Mouse (Mus musculus) ovary, adult 2 months (tissue): ENCODE measurements around the gene Lbhd1. TPM values are rescaled to one million over a fixed set of nuclear protein-coding genes. Genes with fewer than 3 reads are reported as not detected.

Experiments used
- polyA plus RNA-seq: library from polyadenylated mRNA; depleted of rRNA; stranded (reverse); fragments of >200 nt; gene quantifications from 2 replicates; pipeline ENCODE4 v1.2.3, GENCODE M21; 2012; rRNA removed

The Lbhd1 gene
- polyA plus RNA-seq, 1 experiment, result 1.2 TPM

Other genes with a start within 250 kb of the Lbhd1 start
- 0.27 and 0.39 TPM in 2 replicates for gene Chrm1, start 219.9 kb upstream of the Lbhd1 start, polyA plus RNA-seq
- 264 and 289 TPM in 2 replicates for gene Slc3a2, start 160.4 kb upstream of the Lbhd1 start, polyA plus RNA-seq
- gene Wdr74, start 147.9 kb upstream of the Lbhd1 start, polyA plus RNA-seq, result 39.6 and 45.2 TPM in 2 replicates
- not detected in 2 replicates for gene 1700092M07Rik, start 143.0 kb upstream of the Lbhd1 start, polyA plus RNA-seq
- gene Stx5a, start 142.3 kb upstream of the Lbhd1 start, polyA plus RNA-seq, result 114 and 132 TPM in 2 replicates
- 61.6 and 71.3 TPM in 2 replicates for gene Nxf1, start 126.7 kb upstream of the Lbhd1 start, polyA plus RNA-seq
- gene Tmem223, start 112.7 kb upstream of the Lbhd1 start, polyA plus RNA-seq, result 276 and 327 TPM in 2 replicates
- gene Tmem179b, start 109.3 kb upstream of the Lbhd1 start, polyA plus RNA-seq, result 127 and 136 TPM in 2 replicates
- 26.9 and 28.3 TPM in 2 replicates for gene Taf6l, start 97.3 kb upstream of the Lbhd1 start, polyA plus RNA-seq
- 24.6 and 45.5 TPM in 2 replicates for gene Polr2g, start 85.2 kb upstream of the Lbhd1 start, polyA plus RNA-seq
- gene Zbtb3, start 81.2 kb upstream of the Lbhd1 start, polyA plus RNA-seq, result 3.0 and 3.2 TPM in 2 replicates
- 12.5 and 19.6 TPM in 2 replicates for gene Ttc9c, start 64.4 kb upstream of the Lbhd1 start, polyA plus RNA-seq
- 16.0 and 24.5 TPM in 2 replicates for gene Hnrnpul2, start 63.7 kb upstream of the Lbhd1 start, polyA plus RNA-seq
- 0.68 TPM in 1 of 2 replicates, not detected in the other for gene AC129217.1, start 54.0 kb upstream of the Lbhd1 start, polyA plus RNA-seq
- gene Bscl2, start 46.3 kb upstream of the Lbhd1 start, polyA plus RNA-seq, result 183 and 186 TPM in 2 replicates
- gene Gng3, start 44.5 kb upstream of the Lbhd1 start, polyA plus RNA-seq, result 1.5 and 1.9 TPM in 2 replicates
- 3.2 and 4.4 TPM in 2 replicates for gene Lrrn4cl, start 33.0 kb upstream of the Lbhd1 start, polyA plus RNA-seq
- gene Ubxn1, start 12.2 kb upstream of the Lbhd1 start, polyA plus RNA-seq, result 115 and 129 TPM in 2 replicates
- gene Uqcc3, start 2.8 kb upstream of the Lbhd1 start, polyA plus RNA-seq, result 22.7 and 33.5 TPM in 2 replicates
- gene Gm49403, start 198 bp downstream of the Lbhd1 start, polyA plus RNA-seq, result not detected in 2 replicates
- gene 1810009A15Rik, start 5.1 kb downstream of the Lbhd1 start, polyA plus RNA-seq, result 19.1 and 24.3 TPM in 2 replicates
- not detected in 2 replicates for gene Gm49416, start 5.2 kb downstream of the Lbhd1 start, polyA plus RNA-seq
- gene Ints5, start 9.3 kb downstream of the Lbhd1 start, polyA plus RNA-seq, result 37.5 and 40.2 TPM in 2 replicates
- gene Ganab, start 14.3 kb downstream of the Lbhd1 start, polyA plus RNA-seq, result 135 and 159 TPM in 2 replicates
- gene B3gat3, start 36.6 kb downstream of the Lbhd1 start, polyA plus RNA-seq, result 118 and 124 TPM in 2 replicates
- 23.4 and 23.7 TPM in 2 replicates for gene Rom1, start 45.6 kb downstream of the Lbhd1 start, polyA plus RNA-seq
- 73.5 and 83.4 TPM in 2 replicates for gene Eml3, start 45.8 kb downstream of the Lbhd1 start, polyA plus RNA-seq
- gene Mta2, start 58.1 kb downstream of the Lbhd1 start, polyA plus RNA-seq, result 21.7 and 22.8 TPM in 2 replicates
- gene Tut1, start 70.1 kb downstream of the Lbhd1 start, polyA plus RNA-seq, result 24.1 and 25.9 TPM in 2 replicates
- gene Eef1g, start 83.3 kb downstream of the Lbhd1 start, polyA plus RNA-seq, result 306 and 361 TPM in 2 replicates
- gene Ahnak, start 105.6 kb downstream of the Lbhd1 start, polyA plus RNA-seq, result 16.0 and 16.5 TPM in 2 replicates
- 5.3 TPM in 1 of 2 replicates, not detected in the other for gene Scgb1a1, start 204.2 kb downstream of the Lbhd1 start, polyA plus RNA-seq